Mouse (Mus musculus): ENCODE measurements around the gene Nhsl1. TPM values are rescaled to one million over a fixed set of nuclear protein-coding genes. Genes with fewer than 3 reads are reported as not detected.

The Nhsl1 gene
- total and polyA plus RNA-seq, 2 experiments from 2014 or later, result 7.2 to 18.0 TPM

DNA sequence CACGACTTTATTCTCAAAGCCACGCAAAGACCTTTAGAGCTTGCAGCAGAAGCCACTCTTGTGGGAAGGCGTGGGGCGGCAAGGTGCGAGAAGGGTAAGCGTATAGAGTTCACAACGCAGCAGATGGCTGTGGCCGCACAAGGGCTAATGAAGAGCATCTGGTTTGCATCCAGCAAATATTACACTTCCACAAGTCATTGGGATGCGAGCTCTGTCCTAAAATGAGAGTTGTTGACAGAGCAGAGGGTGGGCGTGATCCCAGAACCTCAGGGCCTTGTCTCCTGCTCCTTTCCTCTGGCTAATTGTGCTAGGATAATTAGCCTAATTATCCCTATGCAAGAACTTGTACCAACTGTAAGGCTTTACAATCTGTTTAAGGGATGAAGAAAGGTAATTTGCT is 186.9 kb downstream of the Nhsl1 start:
- Histone ChIP-seq H3K4me3 (ENCODE audit: low read depth, low read length) (no peak overlapping the region), H3K9ac (replicated peaks; ENCODE audit: low read length, poor library complexity, severe bottlenecking) (no peak overlapping the region), H3K27ac (ENCODE audit: low read depth, low read length) (no peak overlapping the region), H3K4me1 (ENCODE audit: insufficient read depth, low read length) (peaks cover 6% of the 10 kb centered on the region; the same call in 1 of the 2 replicates), H3K27me3 (ENCODE audit: insufficient read depth, low read length) (no peaks in the 10 kb centered on the region), H3K9me3 (ENCODE audit: low read length) (no peaks in the 10 kb centered on the region), H3K36me3 (ENCODE audit: insufficient read depth, low read length) (no peaks in the 10 kb centered on the region), H3K4me2 (ENCODE audit: low read depth, low read length, poor library complexity, severe bottlenecking) (no peak overlapping the region)
- TF ChIP-seq CTCF (IDR thresholded peaks at IDR 0.05), result no peak
- DNase-seq (ENCODE audit: low spot score) (no peak), ATAC-seq (ENCODE audit: low FRiP score) (no peak)
- whole genome bisulfite sequencing, result 80% methylated on average over 10 of the region's 10 CpGs

DNA sequence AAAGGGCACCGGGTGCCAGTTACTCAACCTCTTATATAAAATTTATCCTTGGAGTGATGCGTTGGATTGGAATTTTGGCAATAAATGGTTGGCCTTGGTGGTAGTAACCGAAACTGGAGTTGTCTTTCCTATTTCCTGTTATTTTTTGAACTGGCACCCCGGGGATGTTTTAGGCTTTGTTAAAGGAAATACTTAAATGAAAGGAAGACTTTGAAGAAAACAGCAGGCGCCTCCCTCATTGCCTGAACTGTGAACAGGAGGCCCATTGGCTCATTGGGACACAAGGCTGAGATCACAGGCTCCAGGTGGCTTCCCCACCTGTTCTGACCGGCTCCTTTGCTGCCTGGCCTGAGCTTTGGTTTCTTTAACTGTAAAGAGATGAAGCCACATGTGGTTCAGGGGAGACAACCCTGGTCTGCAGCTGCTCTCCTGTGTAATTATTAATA is 187.7 kb downstream of the Nhsl1 start:
- Histone ChIP-seq H3K9me3 (ENCODE audit: low read length) (no peaks in the 10 kb centered on the region), H3K9ac (replicated peaks; ENCODE audit: low read length, poor library complexity, severe bottlenecking) (no peak overlapping the region), H3K4me2 (ENCODE audit: low read depth, low read length, poor library complexity, severe bottlenecking) (no peak overlapping the region), H3K36me3 (ENCODE audit: insufficient read depth, low read length) (no peaks in the 10 kb centered on the region), H3K4me3 (ENCODE audit: low read depth, low read length) (no peak overlapping the region), H3K27ac (ENCODE audit: low read depth, low read length) (no peak overlapping the region), H3K4me1 (ENCODE audit: insufficient read depth, low read length) (peaks cover 6% of the 10 kb centered on the region; the same call in 1 of the 2 replicates), H3K27me3 (ENCODE audit: insufficient read depth, low read length) (no peaks in the 10 kb centered on the region)
- DNase-seq (ENCODE audit: low spot score) (no peak), ATAC-seq (ENCODE audit: low FRiP score) (no peak)
- WGBS, result 61% methylated on average over 6 of the region's 6 CpGs
- TF ChIP-seq CTCF (IDR thresholded peaks at IDR 0.05), result no peak

- Histone ChIP-seq H3K27me3 (ENCODE audit: insufficient read depth, low read length) (no peaks in the 10 kb centered on the region), H3K4me2 (ENCODE audit: low read depth, low read length, poor library complexity, severe bottlenecking) (no peak overlapping the region), H3K9ac (replicated peaks; ENCODE audit: low read length, poor library complexity, severe bottlenecking) (no peak overlapping the region), H3K4me1 (ENCODE audit: insufficient read depth, low read length) (peaks cover 6% of the 10 kb centered on the region; the same call in 1 of the 2 replicates), H3K36me3 (ENCODE audit: insufficient read depth, low read length) (no peaks in the 10 kb centered on the region), H3K9me3 (ENCODE audit: low read length) (no peaks in the 10 kb centered on the region), H3K27ac (ENCODE audit: low read depth, low read length) (peak overlapping the region; percentile 63), H3K4me3 (ENCODE audit: low read depth, low read length) (no peak overlapping the region)
- no peak for TF ChIP-seq CTCF (IDR thresholded peaks at IDR 0.05)
- DNase-seq (ENCODE audit: low spot score), result no peak
- WGBS, result 75% methylated on average over 2 of the region's 2 CpGs
- ATAC-seq (ENCODE audit: low FRiP score), result peak; percentile 52; the same call in 1 of the 2 replicates
Measured at GRCm38 (mm10) chr10:18507869-18508473, 189.2 kb downstream of the Nhsl1 start.

- no peaks in the 10 kb centered on the region for H3K36me3 ChIP-seq (ENCODE audit: insufficient read depth, low read length)
- peaks cover 6% of the 10 kb centered on the region; the same call in 1 of the 2 replicates for H3K4me1 ChIP-seq (ENCODE audit: insufficient read depth, low read length)
- 62% methylated on average over 1 of the region's 1 CpGs for WGBS
- TF ChIP-seq CTCF (IDR thresholded peaks at IDR 0.05), result no peak
- DNase-seq (ENCODE audit: low spot score) (peak; percentile 82), ATAC-seq (ENCODE audit: low FRiP score) (peak; percentile 80)
- H3K27ac ChIP-seq (ENCODE audit: low read depth, low read length), result peak overlapping the region; percentile 63
- H3K4me3 ChIP-seq (ENCODE audit: low read depth, low read length), result no peak overlapping the region
- no peaks in the 10 kb centered on the region for H3K27me3 ChIP-seq (ENCODE audit: insufficient read depth, low read length)
- no peak overlapping the region for H3K9ac ChIP-seq (replicated peaks; ENCODE audit: low read length, poor library complexity, severe bottlenecking)
- H3K9me3 ChIP-seq (ENCODE audit: low read length), result no peaks in the 10 kb centered on the region
- H3K4me2 ChIP-seq (ENCODE audit: low read depth, low read length, poor library complexity, severe bottlenecking), result no peak overlapping the region
Measured at GRCm38 (mm10) chr10:18508586-18508985, 189.8 kb downstream of the Nhsl1 start.

DNA sequence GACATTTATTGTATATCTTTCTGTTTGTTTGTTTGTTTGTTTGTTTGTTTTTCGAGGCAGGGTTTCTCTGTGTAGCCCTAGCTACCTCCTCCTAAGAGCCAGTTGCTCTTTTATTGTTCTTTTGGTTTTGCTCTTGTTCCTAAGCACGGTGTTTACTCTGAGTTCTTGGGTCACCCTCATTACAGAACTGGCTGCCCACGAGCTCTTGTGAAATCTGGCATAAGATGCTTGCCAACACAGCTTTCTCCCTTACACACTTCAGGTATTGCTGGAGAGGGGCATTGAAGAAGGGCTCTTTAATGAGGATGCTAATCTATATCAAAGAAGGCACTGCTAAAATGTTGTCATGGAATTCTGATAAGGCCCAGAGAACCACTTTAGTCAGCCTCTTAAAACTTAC is 191.9 kb downstream of the Nhsl1 start:
- no peak for TF ChIP-seq CTCF (IDR thresholded peaks at IDR 0.05)
- ATAC-seq (ENCODE audit: low FRiP score), result no peak
- Histone ChIP-seq H3K4me3 (ENCODE audit: low read depth, low read length) (no peak overlapping the region), H3K4me2 (ENCODE audit: low read depth, low read length, poor library complexity, severe bottlenecking) (no peak overlapping the region), H3K9me3 (ENCODE audit: low read length) (no peaks in the 10 kb centered on the region), H3K27me3 (ENCODE audit: insufficient read depth, low read length) (no peaks in the 10 kb centered on the region), H3K36me3 (ENCODE audit: insufficient read depth, low read length) (no peaks in the 10 kb centered on the region), H3K9ac (replicated peaks; ENCODE audit: low read length, poor library complexity, severe bottlenecking) (no peak overlapping the region), H3K4me1 (ENCODE audit: insufficient read depth, low read length) (peaks cover 6% of the 10 kb centered on the region; the same call in 1 of the 2 replicates), H3K27ac (ENCODE audit: low read depth, low read length) (no peak overlapping the region)
- 87% methylated on average over 3 of the region's 3 CpGs for WGBS
- DNase-seq (ENCODE audit: low spot score), result no peak

DNA sequence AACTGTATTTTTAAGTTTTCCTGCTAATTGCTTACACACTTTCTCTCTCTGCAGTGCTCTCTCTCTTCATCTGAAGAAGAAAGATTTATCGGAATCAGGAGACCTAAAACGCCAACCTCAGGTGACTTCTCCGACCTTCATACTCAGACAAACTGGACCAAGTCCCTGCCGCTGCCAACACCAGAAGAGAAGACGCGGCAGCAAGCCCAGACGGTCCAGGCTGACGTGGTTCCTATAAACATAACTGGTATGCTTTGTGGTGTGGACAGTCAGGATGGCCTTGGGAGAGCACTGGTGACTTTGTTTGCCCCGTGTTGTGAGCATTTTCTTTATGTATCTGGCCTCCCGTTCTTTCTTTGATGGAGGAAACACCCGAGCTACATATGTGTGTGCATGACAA is 192.7 kb downstream of the Nhsl1 start:
- Histone ChIP-seq H3K9me3 (ENCODE audit: low read length) (no peaks in the 10 kb centered on the region), H3K4me3 (ENCODE audit: low read depth, low read length) (no peak overlapping the region), H3K4me1 (ENCODE audit: insufficient read depth, low read length) (peaks cover 6% of the 10 kb centered on the region; the same call in 1 of the 2 replicates), H3K36me3 (ENCODE audit: insufficient read depth, low read length) (no peaks in the 10 kb centered on the region), H3K4me2 (ENCODE audit: low read depth, low read length, poor library complexity, severe bottlenecking) (no peak overlapping the region), H3K27ac (ENCODE audit: low read depth, low read length) (no peak overlapping the region), H3K9ac (replicated peaks; ENCODE audit: low read length, poor library complexity, severe bottlenecking) (no peak overlapping the region), H3K27me3 (ENCODE audit: insufficient read depth, low read length) (no peaks in the 10 kb centered on the region)
- DNase-seq (ENCODE audit: low spot score), result no peak
- TF ChIP-seq CTCF (IDR thresholded peaks at IDR 0.05), result no peak
- no peak for ATAC-seq (ENCODE audit: low FRiP score)
- 94% methylated on average over 11 of the region's 11 CpGs for WGBS

Measured in midbrain, postnatal 0 days (tissue).